In genomic region chr13:24527812-24528531, GRCm38 (mm10) we compare ENCODE assay signal across 11 mouse cellular contexts. TPM values are rescaled to one million over a fixed set of nuclear protein-coding genes. Genes with fewer than 3 reads are reported as not detected.
DNase-seq lines count a peak whose midpoint lies in the region; ATAC-seq and TF ChIP-seq lines count a peak whose summit lies in the region.
"Had no signal": no experiment of that assay in that cellular context is flagged by ENCODE, and none has a peak within 500 bp of the region (broad histone marks: within the 10 kb centered on the region; RNA-seq: fewer than 3 reads in every experiment).

No protein-coding gene starts in this region.

- no peaks in the 10 kb centered on the region for H3K4me1 ChIP-seq in intestine, postnatal 0 days (replicated peaks; ENCODE audit: control insufficient read depth, insufficient read depth, low read length)
- H3K4me1 ChIP-seq in intestine, embryonic 15.5 days (replicated peaks), result no peaks in the 10 kb centered on the region
- H3K4me1 ChIP-seq in spleen, adult 2 months (ENCODE audit: control insufficient read depth, insufficient read depth, insufficient read length), result peaks cover 6% of the 10 kb centered on the region; the same call in 1 of the 2 replicates
- H3K4me1 ChIP-seq: limb, embryonic 15.5 days had no signal

- H3K36me3 ChIP-seq in intestine, postnatal 0 days (ENCODE audit: control insufficient read depth, insufficient read depth), result no peaks in the 10 kb centered on the region
- no peaks in the 10 kb centered on the region for H3K36me3 ChIP-seq in intestine, embryonic 15.5 days
- no peaks in the 10 kb centered on the region for H3K36me3 ChIP-seq in spleen, adult 2 months (ENCODE audit: control insufficient read depth, insufficient read depth, low read length)
- H3K36me3 ChIP-seq in splenic B cell, adult 2 months (ENCODE audit: control insufficient read depth, insufficient read depth, low read length, poor library complexity, severe bottlenecking), result no peaks in the 10 kb centered on the region
- H3K36me3 ChIP-seq: limb, embryonic 15.5 days had no signal

- 54% methylated on average over 5 of the region's 5 CpGs for WGBS in intestine, postnatal 0 days
- WGBS in intestine, embryonic 15.5 days, result 52% methylated on average over 5 of the region's 5 CpGs
- WGBS in spleen, adult 2 months, result 43% methylated on average over 5 of the region's 5 CpGs

- H3K27me3 ChIP-seq in intestine, postnatal 0 days (replicated peaks; ENCODE audit: control insufficient read depth, insufficient read depth, low read length), result no peaks in the 10 kb centered on the region
- H3K27me3 ChIP-seq in intestine, embryonic 15.5 days (replicated peaks), result no peaks in the 10 kb centered on the region
- no peaks in the 10 kb centered on the region for H3K27me3 ChIP-seq in spleen, adult 2 months (ENCODE audit: control insufficient read depth, insufficient read depth, low read length)
- H3K27me3 ChIP-seq in splenic B cell, adult 2 months (ENCODE audit: control insufficient read depth, insufficient read depth, low read length, poor library complexity, severe bottlenecking), result no peaks in the 10 kb centered on the region
- H3K27me3 ChIP-seq: limb, embryonic 15.5 days had no signal

- DNase-seq in spleen, adult 2 months (ENCODE audit: low read depth in 1 of 2, low spot score in 2 of 2), result peak in 1 of 2 experiments; percentile 36
- DNase-seq in spleen, adult 12 weeks (ENCODE audit: low spot score), result no peak
- DNase-seq in splenic B cell, adult 2 months (ENCODE audit: low read depth, low spot score), result peak; percentile 77
- DNase-seq in urinary bladder, postnatal 36 days (ENCODE audit: low spot score in 2 of 2), result no peak
- no peak for DNase-seq in Muller cell, postnatal 12 days (ENCODE audit: inconsistent ontology term)
- DNase-seq: gastrocnemius, postnatal 36 days had no signal

- peak; percentile 58 for TF ChIP-seq CTCF in intestine, postnatal 0 days (IDR thresholded peaks at IDR 0.05; ENCODE audit: low read depth)
- peak; percentile 35; the same call in 1 of the 2 replicates for TF ChIP-seq CTCF in spleen, adult 2 months (IDR thresholded peaks at IDR 0.05; ENCODE audit: extremely low read depth, insufficient read depth, insufficient read length, insufficient replicate concordance)

- H3K4me2 ChIP-seq in intestine, postnatal 0 days (replicated peaks; ENCODE audit: low read depth), result no peak overlapping the region
- no peak overlapping the region for H3K4me2 ChIP-seq in intestine, embryonic 15.5 days (replicated peaks)
- H3K4me2 ChIP-seq: limb, embryonic 15.5 days had no signal

- no peak overlapping the region for H3K4me3 ChIP-seq in intestine, postnatal 0 days (ENCODE audit: low read depth, low read length)
- H3K4me3 ChIP-seq in intestine, embryonic 15.5 days (replicated peaks), result no peak overlapping the region
- no peak overlapping the region for H3K4me3 ChIP-seq in spleen, adult 2 months (ENCODE audit: extremely low read depth, insufficient read depth, insufficient read length)
- H3K4me3 ChIP-seq: limb, embryonic 15.5 days had no signal

- ATAC-seq in intestine, postnatal 0 days, result no peak
- no peak for ATAC-seq in intestine, embryonic 15.5 days
- 0 out of 2 replicates have a peak, but pooled peaks have one; percentile 22 for ATAC-seq in common myeloid progenitor, adult 5-6 weeks (replicated peaks; ENCODE audit: low read depth, poor library complexity, severe bottlenecking)
- ATAC-seq: intestine, embryonic 16.5 days had no signal

- H3K9me3 ChIP-seq in intestine, postnatal 0 days (ENCODE audit: control insufficient read depth), result no peaks in the 10 kb centered on the region
- no peaks in the 10 kb centered on the region for H3K9me3 ChIP-seq in intestine, embryonic 15.5 days
- H3K9me3 ChIP-seq: limb, embryonic 15.5 days had no signal

- H3K9ac ChIP-seq in intestine, postnatal 0 days (ENCODE audit: low read depth, low read length), result no peak overlapping the region
- H3K9ac ChIP-seq in intestine, embryonic 15.5 days, result no peak overlapping the region
- H3K9ac ChIP-seq: limb, embryonic 15.5 days had no signal

- TF ChIP-seq POLR2A in spleen, adult 2 months (IDR thresholded peaks at IDR 0.05; ENCODE audit: low read depth, low read length), result no peak

- no peak overlapping the region for H3K27ac ChIP-seq in intestine, postnatal 0 days (ENCODE audit: low read depth, low read length)
- no peak overlapping the region for H3K27ac ChIP-seq in intestine, embryonic 15.5 days
- no peak overlapping the region for H3K27ac ChIP-seq in spleen, adult 2 months (ENCODE audit: insufficient read depth, low read length)
- H3K27ac ChIP-seq: limb, embryonic 15.5 days had no signal

RNA-seq across cellular contexts. Expression of gene Ripor2, which starts 54.0 kb away (rescaled TPM):
- 0.70 and 0.80 TPM in 2 replicates for polyA plus RNA-seq in intestine, postnatal 0 days (2015; fragmentation: Nextera tagmentation; extraction: Ambion mirVana)
- polyA plus RNA-seq in intestine, embryonic 15.5 days (2015; fragmentation: Nextera tagmentation; extraction: Ambion mirVana), result 1.7 and 1.9 TPM in 2 replicates
- polyA plus RNA-seq in spleen, adult 2 months (2012; rRNA removed), result 46.4 and 54.7 TPM in 2 replicates
- total RNA-seq in common myeloid progenitor, adult 5-6 weeks (2017), result 57.2 and 64.6 TPM in 2 replicates

Comparison
In these comparisons a context has a peak if more than half of its experiments do, and no peak if none do; other contexts are left out.
1. RNA of gene Ripor2, which starts 54.0 kb away (polyA plus RNA-seq): 46.4 to 54.7 TPM in spleen, adult 2 months; 1.7 to 1.9 TPM in intestine, embryonic 15.5 days and 0.70 to 0.80 TPM in intestine, postnatal 0 days; every median in the first group is over 10 times any median in the second.